Mouse (Mus musculus): ENCODE data around the gene Ppp2r5a. TPM values are rescaled to one million over a fixed set of nuclear protein-coding genes. Genes with fewer than 3 reads are reported as not detected.

Ppp2r5a gene
- polyA plus RNA-seq (2011; ENCODE audit: insufficient read length, low read depth, missing spikeins) = 42.3 and 60.4 TPM in 2 replicates

GRCm38 (mm10) chr1:191403074-191403473, at the start of gene Ppp2r5a:
Gene Ppp2r5a, minus strand, starts transcription at chr1:191403272.
- no peak for TF ChIP-seq CTCF (IDR thresholded peaks at IDR 0.05; ENCODE audit: borderline replicate concordance, insufficient read depth, low read length)
- no peak for TF ChIP-seq POLR2A (IDR thresholded peaks at IDR 0.05; ENCODE audit: low read depth, low read length)
- H3K4me1 ChIP-seq (ENCODE audit: control insufficient read depth, insufficient read depth, low read length) = no peaks in the 10 kb centered on the region
- H3K27ac ChIP-seq (ENCODE audit: insufficient read depth, low read length) = no peak within 1 kb of the TSS
- H3K4me3 ChIP-seq (ENCODE audit: insufficient read depth, low read length) = no peak within 1 kb of the TSS

- TF ChIP-seq CTCF (IDR thresholded peaks at IDR 0.05; ENCODE audit: borderline replicate concordance, insufficient read depth, low read length) = no peak
- TF ChIP-seq POLR2A (IDR thresholded peaks at IDR 0.05; ENCODE audit: low read depth, low read length) = no peak
- Histone ChIP-seq H3K4me3 (ENCODE audit: insufficient read depth, low read length) (no peak overlapping the region), H3K27ac (ENCODE audit: insufficient read depth, low read length) (no peak overlapping the region), H3K4me1 (ENCODE audit: control insufficient read depth, insufficient read depth, low read length) (peaks cover 14% of the 10 kb centered on the region)
Observed at GRCm38 (mm10) chr1:191450614-191451013, 47.5 kb upstream of the Ppp2r5a start.

- H3K4me1 ChIP-seq (ENCODE audit: control insufficient read depth, insufficient read depth, low read length) = peaks cover 10% of the 10 kb centered on the region
- no peak overlapping the region for H3K27ac ChIP-seq (ENCODE audit: insufficient read depth, low read length)
- no peak overlapping the region for H3K4me3 ChIP-seq (ENCODE audit: insufficient read depth, low read length)
- TF ChIP-seq POLR2A (IDR thresholded peaks at IDR 0.05; ENCODE audit: low read depth, low read length) = no peak
- TF ChIP-seq CTCF (IDR thresholded peaks at IDR 0.05; ENCODE audit: borderline replicate concordance, insufficient read depth, low read length) = no peak
Observed at GRCm38 (mm10) chr1:191449537-191449936, 46.5 kb upstream of the Ppp2r5a start.

- Histone ChIP-seq H3K27ac (ENCODE audit: insufficient read depth, low read length) (no peak overlapping the region), H3K4me1 (ENCODE audit: control insufficient read depth, insufficient read depth, low read length) (peaks cover under 1% of the 10 kb centered on the region; the same call in 1 of the 2 replicates)
- no peak for TF ChIP-seq POLR2A (IDR thresholded peaks at IDR 0.05; ENCODE audit: low read depth, low read length)
- no peak for TF ChIP-seq CTCF (IDR thresholded peaks at IDR 0.05; ENCODE audit: borderline replicate concordance, insufficient read depth, low read length)
Observed at GRCm38 (mm10) chr1:191447391-191448016, 44.4 kb upstream of the Ppp2r5a start.

GRCm38 (mm10) chr1:191446307-191446706, 43.2 kb upstream of the Ppp2r5a start:
- Histone ChIP-seq H3K4me1 (ENCODE audit: control insufficient read depth, insufficient read depth, low read length) (peaks cover 3% of the 10 kb centered on the region; the same call in 1 of the 2 replicates), H3K4me3 (ENCODE audit: insufficient read depth, low read length) (no peak overlapping the region), H3K27ac (ENCODE audit: insufficient read depth, low read length) (no peak overlapping the region)
- TF ChIP-seq POLR2A (IDR thresholded peaks at IDR 0.05; ENCODE audit: low read depth, low read length) = no peak

More at GRCm38 (mm10) chr1:191447391-191448016, 44.4 kb upstream of the Ppp2r5a start:
- H3K4me3 ChIP-seq (ENCODE audit: insufficient read depth, low read length) = no peak overlapping the region

GRCm38 (mm10) chr1:191445831-191446258, 42.8 kb upstream of the Ppp2r5a start:
- H3K4me1 ChIP-seq (ENCODE audit: control insufficient read depth, insufficient read depth, low read length) = peaks cover 3% of the 10 kb centered on the region; the same call in 1 of the 2 replicates
- no peak overlapping the region for H3K27ac ChIP-seq (ENCODE audit: insufficient read depth, low read length)
- H3K4me3 ChIP-seq (ENCODE audit: insufficient read depth, low read length) = no peak overlapping the region
- no peak for TF ChIP-seq CTCF (IDR thresholded peaks at IDR 0.05; ENCODE audit: borderline replicate concordance, insufficient read depth, low read length)
- TF ChIP-seq POLR2A (IDR thresholded peaks at IDR 0.05; ENCODE audit: low read depth, low read length) = no peak

GRCm38 (mm10) chr1:191445401-191445800, 42.3 kb upstream of the Ppp2r5a start:
- H3K27ac ChIP-seq (ENCODE audit: insufficient read depth, low read length) = no peak overlapping the region
- TF ChIP-seq CTCF (IDR thresholded peaks at IDR 0.05; ENCODE audit: borderline replicate concordance, insufficient read depth, low read length) (no peak), POLR2A (IDR thresholded peaks at IDR 0.05; ENCODE audit: low read depth, low read length) (no peak)
- peaks cover 3% of the 10 kb centered on the region; the same call in 1 of the 2 replicates for H3K4me1 ChIP-seq (ENCODE audit: control insufficient read depth, insufficient read depth, low read length)
- no peak overlapping the region for H3K4me3 ChIP-seq (ENCODE audit: insufficient read depth, low read length)

DNA sequence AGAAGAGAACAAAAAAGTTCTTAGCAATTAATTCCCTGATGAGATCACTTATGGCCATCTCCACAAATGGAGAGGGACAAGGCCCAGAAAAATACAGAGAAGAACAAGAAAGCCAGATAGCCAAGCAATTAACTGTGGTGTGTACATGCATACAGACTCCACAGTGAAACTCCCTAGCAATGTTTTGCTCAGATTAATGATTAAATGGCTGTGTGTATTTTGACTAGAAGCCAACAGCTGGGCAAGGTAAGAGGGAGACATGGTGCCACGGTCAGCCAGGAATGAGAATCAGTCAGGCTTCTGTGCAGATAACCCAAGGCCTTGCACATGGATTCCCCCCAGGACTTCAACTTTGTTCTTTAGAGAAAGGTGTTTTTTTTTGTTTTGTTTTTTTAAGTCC, 41.4 kb upstream of the Ppp2r5a start:
- H3K4me1 ChIP-seq (ENCODE audit: control insufficient read depth, insufficient read depth, low read length) = peaks cover 3% of the 10 kb centered on the region; the same call in 1 of the 2 replicates
- TF ChIP-seq POLR2A (IDR thresholded peaks at IDR 0.05; ENCODE audit: low read depth, low read length) (no peak), CTCF (IDR thresholded peaks at IDR 0.05; ENCODE audit: borderline replicate concordance, insufficient read depth, low read length) (no peak)

DNA sequence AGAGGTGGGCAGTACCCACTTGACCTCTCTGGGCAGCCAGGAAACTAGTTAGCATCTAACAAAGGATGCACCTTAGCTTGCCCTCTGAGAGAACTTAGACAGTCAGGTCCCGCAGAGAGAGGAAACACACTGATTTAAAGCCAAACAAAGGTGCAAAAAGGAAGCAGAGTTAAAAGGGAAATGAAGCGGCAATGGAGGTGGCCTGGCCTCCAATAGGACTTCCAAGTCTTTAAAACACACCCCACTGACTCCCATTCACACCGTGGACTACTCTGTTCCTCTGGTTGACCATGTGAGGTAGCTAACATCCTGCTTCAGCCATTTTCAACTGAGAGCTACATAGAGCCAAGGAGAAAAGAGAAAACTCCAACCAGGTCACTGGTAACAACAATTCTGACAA, 35.9 kb upstream of the Ppp2r5a start:
- TF ChIP-seq CTCF (IDR thresholded peaks at IDR 0.05; ENCODE audit: borderline replicate concordance, insufficient read depth, low read length) (no peak), POLR2A (IDR thresholded peaks at IDR 0.05; ENCODE audit: low read depth, low read length) (no peak)
- H3K27ac ChIP-seq (ENCODE audit: insufficient read depth, low read length) = no peak overlapping the region
- H3K4me1 ChIP-seq (ENCODE audit: control insufficient read depth, insufficient read depth, low read length) = peaks cover 9% of the 10 kb centered on the region
- no peak overlapping the region for H3K4me3 ChIP-seq (ENCODE audit: insufficient read depth, low read length)

More for the DNA sequence above, 41.4 kb upstream of the Ppp2r5a start:
- no peak overlapping the region for H3K27ac ChIP-seq (ENCODE audit: insufficient read depth, low read length)
- no peak overlapping the region for H3K4me3 ChIP-seq (ENCODE audit: insufficient read depth, low read length)

DNA sequence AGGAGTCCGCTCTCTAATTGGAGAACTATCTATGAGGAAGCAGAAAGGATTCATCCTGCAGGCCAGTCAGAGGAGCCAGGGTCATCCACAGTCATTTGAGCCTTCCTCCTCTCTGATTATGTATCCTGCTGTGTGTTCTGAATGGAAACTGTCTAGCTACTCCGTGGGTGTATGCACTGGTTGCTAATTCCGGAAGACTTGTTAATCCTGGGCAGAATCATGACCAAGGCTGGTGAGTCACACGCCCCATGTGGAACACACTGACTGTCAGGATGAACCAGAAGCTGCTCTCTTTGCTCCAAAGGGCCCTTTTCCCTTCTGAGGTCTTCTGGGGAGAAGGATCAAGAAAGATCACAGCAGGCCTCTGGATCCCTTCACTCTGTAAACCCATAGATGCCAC, 35.5 kb upstream of the Ppp2r5a start:
- no peak overlapping the region for H3K4me3 ChIP-seq (ENCODE audit: insufficient read depth, low read length)
- peaks cover 9% of the 10 kb centered on the region for H3K4me1 ChIP-seq (ENCODE audit: control insufficient read depth, insufficient read depth, low read length)
- TF ChIP-seq CTCF (IDR thresholded peaks at IDR 0.05; ENCODE audit: borderline replicate concordance, insufficient read depth, low read length) (no peak), POLR2A (IDR thresholded peaks at IDR 0.05; ENCODE audit: low read depth, low read length) (no peak)
- H3K27ac ChIP-seq (ENCODE audit: insufficient read depth, low read length) = no peak overlapping the region
